Mouse (Mus musculus): ENCODE results near the gene Zfp526.

DNA sequence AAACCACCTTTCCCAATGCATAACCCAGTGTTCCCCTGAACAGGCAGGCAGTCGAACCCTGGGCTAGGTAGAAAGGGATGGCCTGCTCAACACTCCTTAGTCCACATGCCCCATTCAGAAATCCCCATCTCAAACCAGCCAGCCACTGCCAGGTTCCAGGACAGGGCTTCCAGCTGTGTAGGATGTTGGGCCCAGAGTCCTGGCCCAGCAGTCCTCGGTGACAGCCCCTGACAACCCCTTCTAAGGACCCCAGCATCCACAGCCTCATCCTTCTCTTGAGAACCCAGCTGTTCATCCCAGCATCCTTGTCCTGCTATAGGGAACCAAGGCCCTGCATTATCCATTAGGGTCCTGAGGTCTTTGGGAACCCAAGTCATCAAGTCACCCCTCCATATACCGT is 26.3 kb downstream of the Zfp526 start:
- TF ChIP-seq CTCF (IDR thresholded peaks at IDR 0.05; ENCODE audit: low read depth, low read length), result no peak
- TF ChIP-seq GATA2 (IDR thresholded peaks at IDR 0.05; ENCODE audit: borderline replicate concordance, low read depth, low read length), result no peak
- TF ChIP-seq GATA1 (IDR thresholded peaks at IDR 0.05; ENCODE audit: borderline replicate concordance, low read length), result no peak
- no peak for TF ChIP-seq POLR2AphosphoS5 (IDR thresholded peaks at IDR 0.05; ENCODE audit: insufficient replicate concordance, low read depth, low read length)

All from G1E (cell line).